Mouse (Mus musculus): Measurements from ENCODE around the gene Idh2.

Idh2 gene

GRCm38 (mm10) chr7:80085970-80086715 lies 29.0 kb downstream of the Idh2 start:
- no peak for DNase-seq (ENCODE audit: low spot score)

GRCm38 (mm10) chr7:80084484-80084931 lies 30.7 kb downstream of the Idh2 start:
- DNase-seq (ENCODE audit: low spot score) = no peak

- DNase-seq (ENCODE audit: low spot score) = no peak
These were observed 33.3 kb downstream of the Idh2 start for GRCm38 (mm10) chr7:80081586-80082554.

GRCm38 (mm10) chr7:80078792-80079301 lies 36.3 kb downstream of the Idh2 start:
- peak; percentile 66 for DNase-seq (ENCODE audit: low spot score)

- DNase-seq (ENCODE audit: low spot score) = no peak
These were observed 37.4 kb downstream of the Idh2 start for GRCm38 (mm10) chr7:80077801-80078200.

GRCm38 (mm10) chr7:80076961-80077716 lies 38.1 kb downstream of the Idh2 start:
- DNase-seq (ENCODE audit: low spot score) = no peak

- no peak for DNase-seq (ENCODE audit: low spot score)
These were observed 39.1 kb downstream of the Idh2 start for GRCm38 (mm10) chr7:80075946-80076583.

GRCm38 (mm10) chr7:80074921-80075441 lies 40.2 kb downstream of the Idh2 start:
- no peak for DNase-seq (ENCODE audit: low spot score)

- no peak for DNase-seq (ENCODE audit: low spot score)
These were observed 41.7 kb downstream of the Idh2 start for GRCm38 (mm10) chr7:80073506-80073905.

- DNase-seq (ENCODE audit: low spot score) = peak; percentile 55
These were observed 42.9 kb downstream of the Idh2 start for GRCm38 (mm10) chr7:80072297-80072696.

GRCm38 (mm10) chr7:80071209-80071608 lies 44.0 kb downstream of the Idh2 start:
- no peak for DNase-seq (ENCODE audit: low spot score)

- peak; percentile 62 for DNase-seq (ENCODE audit: low spot score)
These were observed 45.4 kb downstream of the Idh2 start for GRCm38 (mm10) chr7:80069615-80070327.

- DNase-seq (ENCODE audit: low spot score) = no peak
These were observed 46.9 kb downstream of the Idh2 start for GRCm38 (mm10) chr7:80068341-80068740.

GRCm38 (mm10) chr7:80066675-80067455 lies 48.3 kb downstream of the Idh2 start:
- DNase-seq (ENCODE audit: low spot score) = no peak

GRCm38 (mm10) chr7:80065250-80065649 lies 49.9 kb downstream of the Idh2 start:
- DNase-seq (ENCODE audit: low spot score) = no peak

- DNase-seq (ENCODE audit: low spot score) = no peak
These were observed 51.1 kb downstream of the Idh2 start for GRCm38 (mm10) chr7:80063902-80064736.

- no peak for DNase-seq (ENCODE audit: low spot score)
These were observed 51.9 kb downstream of the Idh2 start for GRCm38 (mm10) chr7:80063244-80063643.

- no peak for DNase-seq (ENCODE audit: low spot score)
These were observed 52.9 kb downstream of the Idh2 start for GRCm38 (mm10) chr7:80062083-80062826.

All from left cerebral cortex, adult 11 months (tissue).